Mouse (Mus musculus) midbrain, embryonic 11.5 days (tissue): Measurements from ENCODE around the gene Gsk3a. TPM values are rescaled to one million over a fixed set of nuclear protein-coding genes. Genes with fewer than 3 reads are reported as not detected.

ENCODE experiments used
- ATAC-seq: fragments of 200-750 bp; cut with Nextera tagmentation; 2 replicates; pipeline ENCODE4 v1.8.0; 2017; ENCODE audit warnings: moderate TSS enrichment, moderate library complexity; ENCODE audit not compliant: low FRiP score
- DNase-seq: peaks from one replicate; pipeline ENCODE4 v3.0.0; 2015; ENCODE audit warnings: low spot score; ENCODE audit errors: missing footprints
- H3K27ac ChIP-seq: fragments of 300-500 bp; sonication (generic); 2 replicates; pipeline ENCODE4 v1.5.1; 2014; ENCODE audit warnings: low read depth, low read length
- H3K27me3 ChIP-seq: fragments of 300-500 bp; sonication (generic); 2 replicates; pipeline ENCODE4 v1.6.1; 2014; ENCODE audit warnings: mild to moderate bottlenecking, low read length, moderate library complexity, mixed read lengths; ENCODE audit not compliant: control insufficient read depth, insufficient read depth
- H3K36me3 ChIP-seq: fragments of 300-500 bp; sonication (generic); 2 replicates; pipeline ENCODE4 v1.6.1; 2014; ENCODE audit warnings: mild to moderate bottlenecking, low read length, moderate library complexity, mixed read lengths; ENCODE audit not compliant: control insufficient read depth, insufficient read depth
- H3K4me1 ChIP-seq: fragments of 300-500 bp; sonication (generic); 2 replicates; pipeline ENCODE4 v1.6.1; 2014; ENCODE audit warnings: low read length; ENCODE audit not compliant: control insufficient read depth, insufficient read depth
- H3K4me2 ChIP-seq: fragments of 300-500 bp; sonication (generic); 2 replicates; pipeline ENCODE4 v1.6.1; 2014; ENCODE audit warnings: mild to moderate bottlenecking, moderate library complexity
- H3K4me3 ChIP-seq: fragments of 300-500 bp; sonication (generic); 2 replicates; pipeline ENCODE4 v1.5.1; 2014; ENCODE audit warnings: low read depth, low read length
- H3K9ac ChIP-seq: fragments of 300-500 bp; sonication (generic); 2 replicates; pipeline ENCODE4 v1.6.1; 2014; ENCODE audit warnings: low read length
- H3K9me3 ChIP-seq: fragments of 300-500 bp; sonication (generic); 2 replicates; pipeline ENCODE4 v1.6.1; 2016; ENCODE audit warnings: low read length; ENCODE audit not compliant: control insufficient read depth
- WGBS: fragments of 180-500 bp; shearing (Covaris S2); extraction: QIAGEN DNeasy Blood & Tissue Kit; methylation state at CpG from one replicate; pipeline ENCODE4 v1.1.7; 2014; 5-methylcytosine and 5-hydroxymethylcytosine counted together
- polyA plus RNA-seq: library from polyadenylated mRNA; unstranded; fragments of >200 nt; fragmentation: Nextera tagmentation; extraction: Ambion mirVana; gene quantifications from 2 replicates; pipeline ENCODE4 v1.2.1, GENCODE M21; 2014

The Gsk3a gene
- polyA plus RNA-seq, 1 experiment from 2014 or later, result 14.6 TPM

- Histone ChIP-seq H3K4me2 (peak overlapping the region; percentile 97), H3K4me3 (peak overlapping the region; percentile 83), H3K27me3 (no peaks in the 10 kb centered on the region), H3K27ac (peak overlapping the region; percentile 97), H3K9me3 (no peaks in the 10 kb centered on the region), H3K36me3 (peaks cover 8% of the 10 kb centered on the region), H3K4me1 (peaks cover 53% of the 10 kb centered on the region), H3K9ac (peak overlapping the region; percentile 52)
- no peak for DNase-seq
- 25% methylated on average over 12 of the region's 12 CpGs for WGBS
- no peak; the same call in 1 of the 2 replicates for ATAC-seq
Measured at GRCm38 (mm10) chr7:25281166-25281733, 43.6 kb upstream of the Gsk3a start.

GRCm38 (mm10) chr7:25279861-25280791 is 42.5 kb upstream of the Gsk3a start:
- ATAC-seq (peak; percentile 3; the same call in 1 of the 2 replicates), DNase-seq (peak; percentile 93)
- H3K36me3 ChIP-seq, result peaks cover 2% of the 10 kb centered on the region

GRCm38 (mm10) chr7:25279076-25279860 is 41.6 kb upstream of the Gsk3a start:
- Histone ChIP-seq H3K27ac (peak overlapping the region; percentile 97), H3K4me3 (peak overlapping the region; percentile 61), H3K27me3 (no peaks in the 10 kb centered on the region), H3K4me1 (peaks cover 48% of the 10 kb centered on the region), H3K9me3 (no peaks in the 10 kb centered on the region), H3K9ac (peak overlapping the region; percentile 86), H3K36me3 (no peaks in the 10 kb centered on the region), H3K4me2 (peak overlapping the region; percentile 89)
- under 1% methylated on average over 45 of the region's 49 CpGs for WGBS
- DNase-seq, result peak; percentile 98
- ATAC-seq, result peak; percentile 56

More at GRCm38 (mm10) chr7:25279861-25280791, 42.5 kb upstream of the Gsk3a start:
- Histone ChIP-seq H3K4me3 (peak overlapping the region; percentile 61), H3K4me1 (peaks cover 53% of the 10 kb centered on the region), H3K9me3 (no peaks in the 10 kb centered on the region), H3K27ac (peak overlapping the region; percentile 97), H3K4me2 (peak overlapping the region; percentile 89), H3K9ac (peak overlapping the region; percentile 86), H3K27me3 (no peaks in the 10 kb centered on the region)
- 2% methylated on average over 6 of the region's 6 CpGs for WGBS

- DNase-seq (peak; percentile 98), ATAC-seq (peak; percentile 53)
- Histone ChIP-seq H3K27me3 (no peaks in the 10 kb centered on the region), H3K9me3 (no peaks in the 10 kb centered on the region), H3K27ac (peak overlapping the region; percentile 97), H3K9ac (peak overlapping the region; percentile 86), H3K4me3 (peak overlapping the region; percentile 61), H3K4me2 (peak overlapping the region; percentile 89), H3K4me1 (peaks cover 40% of the 10 kb centered on the region), H3K36me3 (no peaks in the 10 kb centered on the region)
- WGBS, result 0% methylated on average over 47 of the region's 60 CpGs
Measured at GRCm38 (mm10) chr7:25278341-25279075, 40.9 kb upstream of the Gsk3a start.

- 21% methylated on average over 4 of the region's 4 CpGs for WGBS
Measured at GRCm38 (mm10) chr7:25277998-25278340, 40.3 kb upstream of the Gsk3a start.

GRCm38 (mm10) chr7:25277405-25277804 is 39.8 kb upstream of the Gsk3a start:
- ATAC-seq (no peak), DNase-seq (no peak)
- Histone ChIP-seq H3K4me2 (no peak overlapping the region), H3K9me3 (no peaks in the 10 kb centered on the region), H3K36me3 (0 out of 2 replicates have a peak, but pooled peaks cover 2% of the 10 kb centered on the region), H3K9ac (peak overlapping the region; percentile 86; the same call in 1 of the 2 replicates), H3K4me3 (no peak overlapping the region), H3K27ac (no peak overlapping the region), H3K4me1 (peaks cover 34% of the 10 kb centered on the region), H3K27me3 (no peaks in the 10 kb centered on the region)
- 91% methylated on average over 4 of the region's 4 CpGs for WGBS

More at GRCm38 (mm10) chr7:25277998-25278340, 40.3 kb upstream of the Gsk3a start:
- Histone ChIP-seq H3K36me3 (no peaks in the 10 kb centered on the region), H3K4me1 (peaks cover 35% of the 10 kb centered on the region), H3K4me2 (peak overlapping the region; percentile 89), H3K9me3 (no peaks in the 10 kb centered on the region), H3K27me3 (no peaks in the 10 kb centered on the region), H3K9ac (peak overlapping the region; percentile 86; the same call in 1 of the 2 replicates), H3K27ac (peak overlapping the region; percentile 97), H3K4me3 (peak overlapping the region; percentile 61)
- ATAC-seq (no peak), DNase-seq (no peak)

- DNase-seq, result peak; percentile 73
- no peak overlapping the region for H3K4me3 ChIP-seq
- no peak overlapping the region for H3K27ac ChIP-seq
- peaks cover 23% of the 10 kb centered on the region for H3K4me1 ChIP-seq
- H3K9ac ChIP-seq, result peak overlapping the region; percentile 1; the same call in 1 of the 2 replicates
- peaks cover 4% of the 10 kb centered on the region; the same call in 1 of the 2 replicates for H3K36me3 ChIP-seq
- 65% methylated on average over 9 of the region's 9 CpGs for WGBS
- no peaks in the 10 kb centered on the region for H3K9me3 ChIP-seq
- no peaks in the 10 kb centered on the region for H3K27me3 ChIP-seq
- no peak for ATAC-seq
- no peak overlapping the region for H3K4me2 ChIP-seq
Measured at GRCm38 (mm10) chr7:25275555-25276298, 38.1 kb upstream of the Gsk3a start.

- Histone ChIP-seq H3K4me3 (no peak overlapping the region), H3K36me3 (peaks cover 4% of the 10 kb centered on the region; the same call in 1 of the 2 replicates), H3K9ac (no peak overlapping the region), H3K9me3 (no peaks in the 10 kb centered on the region), H3K4me1 (peaks cover 16% of the 10 kb centered on the region), H3K27me3 (no peaks in the 10 kb centered on the region), H3K27ac (no peak overlapping the region), H3K4me2 (no peak overlapping the region)
- WGBS, result 93% methylated on average over 3 of the region's 3 CpGs
- no peak for DNase-seq
- ATAC-seq, result no peak
Measured at GRCm38 (mm10) chr7:25274996-25275395, 37.3 kb upstream of the Gsk3a start.
